Mouse (Mus musculus) heart, postnatal 36 days (tissue): ENCODE measurements around the gene Megf11. TPM values are rescaled to one million over a fixed set of nuclear protein-coding genes. Genes with fewer than 3 reads are reported as not detected.
A peak's percentile ranks its signal among the peaks of the same experiment; 100 is the strongest.
"Not testable (repeated sequence)": the region's sequence is repeated elsewhere in the genome, so short reads cannot be mapped to it uniquely, and the experiment has no call there.

Source experiments
- DNase-seq, 2 experiments: peaks; one replicate each; pipeline ENCODE4 v3.0.0; 2021 to 2022
- intact Hi-C: fragments of 180-260 bp; cut with DNase I; formaldehyde crosslinking; loops from one replicate; pipeline ENCODE4 v1.15.1; 2025
- total RNA-seq, 2 experiments: library from RNA; stranded (reverse); gene quantifications; 2 replicates each; pipeline ENCODE4 v1.2.3; 2021

Megf11 gene
- total RNA-seq, 2 experiments from 2014 or later = 1.6 to 4.6 TPM

- intact Hi-C loops = no loop called here
- DNase-seq = no peak
These were observed 247.7 kb downstream of the Megf11 start for GRCm38 (mm10) chr9:64633169-64633568.

GRCm38 (mm10) chr9:64636111-64636510 is 250.7 kb downstream of the Megf11 start:
- no peak for DNase-seq
- intact Hi-C loops = no loop called here

- DNase-seq = no peak
- intact Hi-C loops = no loop called here
These were observed 251.5 kb downstream of the Megf11 start for GRCm38 (mm10) chr9:64636961-64637360.

- intact Hi-C loops = loop anchor here (2.0 kb wide), 1 partner anchor 291 kb away; no protein-coding TSS in a partner anchor
- DNase-seq = peak; percentile 19 to 25
These were observed 252.8 kb downstream of the Megf11 start for GRCm38 (mm10) chr9:64638250-64638649.

- peak; percentile 23 to 29 for DNase-seq
- intact Hi-C loops = loop anchor here (1.0 to 2.0 kb wide), 2 partner anchors 245 to 293 kb away; no protein-coding TSS in a partner anchor
These were observed 254.2 kb downstream of the Megf11 start for GRCm38 (mm10) chr9:64639664-64640063.

- no peak for DNase-seq
- intact Hi-C loops = no loop called here
These were observed 258.7 kb downstream of the Megf11 start for GRCm38 (mm10) chr9:64644129-64644528.

- no peak for DNase-seq
- intact Hi-C loops = no loop called here
These were observed 260.0 kb downstream of the Megf11 start for GRCm38 (mm10) chr9:64645462-64645861.

GRCm38 (mm10) chr9:64649393-64649792 is 264.0 kb downstream of the Megf11 start:
- intact Hi-C loops = no loop called here
- DNase-seq = no peak

- no peak for DNase-seq
- intact Hi-C loops = no loop called here
These were observed 264.5 kb downstream of the Megf11 start for GRCm38 (mm10) chr9:64649892-64650291.

- DNase-seq = no peak
- intact Hi-C loops = no loop called here
These were observed 265.8 kb downstream of the Megf11 start for GRCm38 (mm10) chr9:64651181-64651580.

GRCm38 (mm10) chr9:64651689-64652088 is 266.3 kb downstream of the Megf11 start:
- intact Hi-C loops = no loop called here
- DNase-seq = no peak

- intact Hi-C loops = no loop called here
- no peak for DNase-seq
These were observed 266.7 kb downstream of the Megf11 start for GRCm38 (mm10) chr9:64652138-64652537.

- DNase-seq = no peak
- intact Hi-C loops = no loop called here
These were observed 267.5 kb downstream of the Megf11 start for GRCm38 (mm10) chr9:64652841-64653361.

- no peak for DNase-seq
- intact Hi-C loops = no loop called here
These were observed 269.3 kb downstream of the Megf11 start for GRCm38 (mm10) chr9:64654723-64655122.

GRCm38 (mm10) chr9:64656613-64657012 is 271.2 kb downstream of the Megf11 start:
- intact Hi-C loops = no loop called here
- DNase-seq = no peak

- intact Hi-C loops = no loop called here
- DNase-seq = no peak
These were observed 274.8 kb downstream of the Megf11 start for GRCm38 (mm10) chr9:64660222-64660621.

GRCm38 (mm10) chr9:64664612-64665011 is 279.2 kb downstream of the Megf11 start:
- DNase-seq = no peak

GRCm38 (mm10) chr9:64666549-64666948 is 281.1 kb downstream of the Megf11 start:
- DNase-seq = peak; percentile 12 to 17

More at GRCm38 (mm10) chr9:64664612-64665011, 279.2 kb downstream of the Megf11 start:
- intact Hi-C loops = no loop called here

GRCm38 (mm10) chr9:64667513-64667912 is 282.1 kb downstream of the Megf11 start:
- DNase-seq = no peak
- intact Hi-C loops = no loop called here

More at GRCm38 (mm10) chr9:64666549-64666948, 281.1 kb downstream of the Megf11 start:
- intact Hi-C loops = no loop called here

- intact Hi-C loops = no loop called here
- DNase-seq = no peak
These were observed 282.6 kb downstream of the Megf11 start for GRCm38 (mm10) chr9:64668001-64668400.

- intact Hi-C loops, DNase-seq: not testable (repeated sequence)
These were observed 286.2 kb downstream of the Megf11 start for GRCm38 (mm10) chr9:64671341-64672319.
